In the genomic region with DNA sequence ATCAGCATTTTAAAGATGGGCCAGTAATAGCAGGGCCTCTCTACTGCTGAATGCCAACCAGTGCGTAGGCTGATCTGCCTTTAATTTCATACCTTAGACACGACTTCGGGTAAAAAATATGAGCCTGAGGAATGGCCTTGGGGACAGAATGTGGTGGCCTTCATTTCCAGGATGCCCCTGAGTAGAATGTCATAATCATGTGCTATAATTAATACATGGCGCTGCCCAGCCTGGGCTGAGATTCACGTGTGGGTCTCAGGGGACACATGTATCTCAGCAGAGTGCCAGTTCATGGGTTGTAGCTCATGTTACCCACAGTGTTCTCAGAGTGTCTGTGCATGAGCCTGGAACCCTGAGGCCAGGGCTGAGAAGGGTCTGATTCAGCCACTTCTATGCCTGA, we compare ENCODE assay signal across 30 mouse cellular contexts.
"Had no signal": no experiment of that assay in that cellular context is flagged by ENCODE, and none has a peak within 500 bp of the region (broad histone marks: within the 10 kb centered on the region; RNA-seq: fewer than 3 reads in every experiment).

No protein-coding gene starts in this region.

- H3K27me3 ChIP-seq: heart, embryonic 12.5 days; heart, embryonic 13.5 days; heart, embryonic 15.5 days; intestine, embryonic 15.5 days; kidney, embryonic 15.5 days had no signal

- DNase-seq: heart, postnatal 10 days; heart, postnatal 14 days; heart, postnatal 36 days; heart, postnatal 4 days; kidney, adult 11 months; kidney, adult 18-20 months; kidney, adult 2 months; kidney, adult 8-10 months; kidney, adult 9 months; kidney, postnatal 10 days; kidney, postnatal 14 days; kidney, postnatal 25 days; kidney, postnatal 36 days; kidney, postnatal 4 days; layer of hippocampus, adult 9-11 months; layer of hippocampus, postnatal 36 days had no signal

- H3K36me3 ChIP-seq: heart, embryonic 12.5 days; heart, embryonic 13.5 days; heart, embryonic 15.5 days; hindbrain, embryonic 10.5 days; hindbrain, embryonic 12.5 days; hindbrain, embryonic 13.5 days; hindbrain, embryonic 15.5 days; intestine, embryonic 15.5 days; kidney, embryonic 15.5 days had no signal

- H3K4me3 ChIP-seq: heart, embryonic 12.5 days; heart, embryonic 13.5 days; heart, embryonic 15.5 days; hindbrain, embryonic 10.5 days; hindbrain, embryonic 12.5 days; hindbrain, embryonic 13.5 days; hindbrain, embryonic 15.5 days; intestine, embryonic 15.5 days; kidney, embryonic 15.5 days; layer of hippocampus, adult 2 months; left cerebral cortex, adult 2 months had no signal

- H3K27ac ChIP-seq: heart, embryonic 13.5 days; heart, embryonic 15.5 days; hindbrain, embryonic 10.5 days; hindbrain, embryonic 12.5 days; hindbrain, embryonic 13.5 days; hindbrain, embryonic 14.5 days; hindbrain, embryonic 15.5 days; hindbrain, postnatal 0 days; intestine, embryonic 15.5 days; kidney, embryonic 15.5 days; kidney, postnatal 0 days; layer of hippocampus, adult 2 months; left cerebral cortex, adult 2 months had no signal

- H3K4me1 ChIP-seq: heart, embryonic 12.5 days; heart, embryonic 13.5 days; heart, embryonic 15.5 days; hindbrain, embryonic 10.5 days; hindbrain, embryonic 12.5 days; hindbrain, embryonic 13.5 days; hindbrain, embryonic 15.5 days; intestine, embryonic 15.5 days had no signal
